Mouse (Mus musculus): ENCODE data around the gene Gata2.
"Not testable (repeated sequence)": the region's sequence is repeated elsewhere in the genome, so short reads cannot be mapped to it uniquely, and the experiment has no call there.

Gata2 gene

DNA sequence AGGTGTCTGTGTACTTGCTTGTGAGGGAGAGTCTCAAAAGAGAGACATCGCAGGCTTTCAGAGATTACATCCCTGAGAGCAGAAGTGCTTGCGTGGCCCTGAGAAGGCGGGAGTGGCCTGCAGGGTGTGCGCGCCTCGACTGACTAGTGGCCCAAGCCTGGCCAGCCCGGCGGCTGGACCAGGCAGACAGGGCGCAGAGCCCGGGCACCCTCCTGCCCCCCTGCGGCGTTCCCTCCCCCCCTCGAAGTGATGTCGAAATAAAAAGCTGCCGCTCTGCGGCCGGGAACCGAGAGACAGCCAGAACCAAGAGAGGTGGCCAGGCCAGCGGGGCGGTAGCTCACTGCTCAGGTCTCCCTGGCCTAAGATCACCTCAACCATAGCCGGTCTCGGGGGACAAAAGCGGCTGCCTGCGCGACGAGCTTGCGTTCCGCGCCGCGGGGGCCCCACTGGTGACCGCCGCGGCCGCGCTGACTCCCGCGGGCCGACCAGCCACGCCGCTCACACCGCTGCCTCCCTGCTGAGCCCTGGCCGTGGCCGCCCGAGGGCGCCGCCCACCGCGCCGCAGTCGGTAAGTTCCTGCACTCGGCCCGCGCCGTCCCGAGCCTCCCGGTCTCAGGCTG, at the start of gene Gata2:
TSS of gene Gata2 (plus strand) at position 459 of the 620 bp plus-strand sequence.
- DNase-seq, result peak; percentile 42

DNA sequence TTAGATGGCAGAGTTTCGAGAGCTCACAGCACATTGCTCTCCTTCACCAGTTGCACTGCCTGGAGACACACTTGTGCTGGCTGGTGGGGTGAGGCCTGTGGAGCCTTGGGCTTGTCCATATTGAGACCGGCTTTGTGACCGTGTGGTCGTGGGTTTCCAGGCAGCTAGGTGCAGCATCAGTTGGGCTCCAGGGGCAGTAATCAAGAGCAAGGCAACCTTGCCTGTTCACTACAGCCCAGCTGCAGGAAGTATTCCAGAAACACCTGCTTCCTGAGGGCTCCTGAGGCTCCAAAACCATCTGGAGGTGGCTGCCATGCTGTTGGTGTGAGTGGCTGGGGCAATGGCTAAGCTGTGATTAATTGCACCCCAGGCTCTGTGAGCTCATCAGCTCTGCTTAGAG, 47.9 kb upstream of the Gata2 start:
- DNase-seq, result no peak

DNA sequence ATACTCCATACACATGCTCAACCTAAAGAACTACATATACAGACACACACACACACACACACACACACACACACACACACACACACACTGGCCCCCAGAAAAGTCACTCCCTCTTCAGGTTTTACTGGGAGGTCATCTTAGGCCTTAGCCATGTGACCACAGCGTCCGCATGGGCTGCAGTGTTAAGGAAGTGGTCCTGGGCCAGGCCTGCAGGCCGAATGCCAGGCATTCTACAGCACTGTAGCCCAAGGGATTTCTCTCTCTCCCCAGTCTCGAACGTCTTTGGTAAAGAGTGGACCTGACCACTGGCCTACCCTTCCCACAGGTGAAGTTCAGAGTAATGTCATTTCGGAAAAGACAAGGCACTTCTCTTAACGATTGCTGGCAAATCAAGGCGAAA, 47.1 kb upstream of the Gata2 start:
- DNase-seq, result no peak

DNA sequence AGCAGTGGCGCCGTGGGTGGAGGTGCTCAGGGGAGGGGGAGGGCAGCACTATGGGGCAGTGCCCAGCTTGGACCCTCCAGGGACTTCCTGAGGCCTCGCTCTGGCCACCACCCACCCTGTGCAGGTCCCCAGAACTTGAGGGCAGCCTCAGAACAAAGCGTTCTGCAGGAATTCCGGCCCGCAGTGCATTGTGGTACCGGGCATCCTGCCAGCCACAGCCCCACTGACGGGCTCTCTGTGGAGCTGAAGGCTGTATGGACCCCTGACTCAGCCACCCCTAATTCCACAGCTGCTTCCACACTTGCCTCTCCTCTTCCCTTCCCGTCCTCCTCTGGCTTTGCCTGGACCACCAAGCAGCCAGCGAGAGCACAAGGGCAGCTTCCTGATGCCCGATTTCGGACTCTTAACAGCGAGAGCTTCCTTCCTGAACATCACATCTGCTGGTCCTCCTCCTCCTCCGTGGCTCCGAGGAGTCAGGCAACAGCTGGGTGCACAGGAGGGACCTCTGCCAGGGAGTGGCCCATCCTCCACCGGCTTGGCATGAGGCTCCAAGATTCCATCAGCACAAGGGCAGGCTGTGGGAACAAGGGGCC, 46.2 kb upstream of the Gata2 start:
- no peak for DNase-seq

DNA sequence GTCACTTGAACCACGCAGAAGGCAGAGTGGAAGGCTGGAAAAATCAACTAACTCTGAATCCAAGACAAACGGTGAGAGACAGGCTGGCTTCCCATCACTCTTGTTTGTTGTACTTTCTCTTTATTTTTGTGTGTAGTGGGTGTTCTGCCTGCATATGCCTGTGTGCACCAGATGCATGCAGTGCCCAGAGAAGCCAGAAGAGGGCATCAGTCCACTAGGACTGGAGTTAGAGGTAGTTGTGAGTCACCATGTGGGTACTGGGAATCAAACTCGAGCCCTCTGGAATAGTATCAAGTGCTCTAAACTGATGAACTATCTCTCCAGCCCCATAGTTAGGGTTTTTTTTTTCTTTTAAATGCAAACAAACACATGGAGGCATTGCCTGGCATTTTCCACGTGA, 42.4 kb upstream of the Gata2 start:
- DNase-seq, result no peak

DNA sequence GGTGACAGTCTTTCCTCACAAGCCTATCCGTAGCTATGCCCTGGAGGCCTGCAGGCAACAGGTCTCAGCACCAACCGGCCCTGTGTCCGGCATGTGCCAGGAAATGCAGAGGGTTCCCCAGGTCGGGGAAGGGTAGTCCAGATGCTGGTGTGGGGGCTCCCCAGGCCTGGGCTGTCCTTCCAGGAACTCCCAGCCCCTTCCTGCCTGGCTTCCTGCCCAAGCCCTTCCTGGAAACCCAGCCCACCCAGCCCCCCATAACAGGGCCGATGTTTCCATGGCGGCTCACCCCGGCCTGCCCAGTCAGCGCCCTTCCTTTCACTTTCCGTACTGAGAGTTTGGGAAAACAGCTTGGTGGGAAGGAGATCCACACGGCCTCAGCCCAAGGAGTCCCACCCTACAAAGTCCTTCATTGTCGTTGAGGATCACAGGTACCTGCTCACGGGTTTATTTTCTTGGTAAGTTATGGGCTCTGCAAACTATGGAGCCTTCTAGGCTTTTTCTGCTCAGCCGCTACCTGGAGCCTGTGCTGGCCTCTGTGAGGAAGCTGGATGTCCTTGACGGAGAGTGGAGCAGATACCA, 41.5 kb upstream of the Gata2 start:
- DNase-seq, result no peak

DNA sequence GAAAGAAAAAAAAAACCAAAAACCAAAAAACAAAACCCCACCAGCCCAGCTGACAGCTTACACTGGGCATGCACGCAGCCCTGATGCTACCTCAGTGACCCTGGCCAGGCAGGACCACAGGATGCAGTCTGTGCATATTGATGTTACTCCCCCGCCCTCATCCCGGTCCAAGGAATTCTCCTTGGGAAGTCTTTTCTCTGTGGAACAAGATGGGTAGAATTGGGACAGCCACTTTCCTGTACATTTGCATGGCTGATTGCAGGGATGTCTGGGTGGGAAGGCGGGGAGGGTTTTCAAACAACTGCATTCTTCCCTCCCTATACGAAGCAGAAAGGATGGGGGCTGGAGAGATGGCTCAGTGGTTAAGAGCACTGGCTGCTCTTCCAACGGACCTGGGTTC, 40.7 kb upstream of the Gata2 start:
- no peak for DNase-seq

DNA sequence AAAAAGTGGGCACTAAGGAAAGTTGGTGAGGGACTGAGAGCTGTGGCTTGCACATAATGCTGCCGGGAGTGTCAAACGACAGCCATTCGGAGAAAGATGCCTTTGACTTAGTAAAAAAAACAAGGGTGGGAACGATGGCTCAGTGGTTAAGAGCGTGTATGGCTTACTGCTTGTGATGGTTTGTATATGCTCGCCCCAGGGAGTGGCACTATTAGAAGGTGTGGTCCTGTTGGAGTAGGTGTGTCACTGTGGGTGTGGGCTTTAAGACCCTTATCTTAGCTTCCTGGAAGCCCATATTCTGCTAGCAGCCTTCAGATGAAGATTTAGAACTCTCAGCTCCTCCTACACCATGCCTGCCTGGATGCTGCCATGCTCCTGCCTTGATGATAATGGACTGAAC, 38.1 kb upstream of the Gata2 start:
- not testable (repeated sequence) for DNase-seq

DNA sequence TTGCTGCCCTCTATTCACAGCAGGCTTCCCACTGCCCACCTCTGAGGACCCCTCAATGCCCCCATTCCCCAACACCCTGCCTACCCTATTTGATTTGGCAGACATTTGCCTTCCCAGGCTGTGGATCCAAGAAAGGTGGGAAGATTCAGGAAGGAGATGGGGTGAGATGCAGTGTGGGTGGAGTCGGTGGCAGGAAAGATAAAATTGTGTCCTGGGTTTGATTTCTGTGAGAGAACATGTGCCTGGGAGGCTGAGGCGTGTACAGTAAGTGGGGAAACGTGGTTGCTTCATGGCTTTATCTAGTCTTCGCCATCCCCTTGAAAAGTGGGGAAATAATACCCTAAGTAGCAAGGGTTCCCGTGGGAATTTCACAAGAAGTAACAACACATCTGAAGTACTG, 34.9 kb upstream of the Gata2 start:
- no peak for DNase-seq

DNA sequence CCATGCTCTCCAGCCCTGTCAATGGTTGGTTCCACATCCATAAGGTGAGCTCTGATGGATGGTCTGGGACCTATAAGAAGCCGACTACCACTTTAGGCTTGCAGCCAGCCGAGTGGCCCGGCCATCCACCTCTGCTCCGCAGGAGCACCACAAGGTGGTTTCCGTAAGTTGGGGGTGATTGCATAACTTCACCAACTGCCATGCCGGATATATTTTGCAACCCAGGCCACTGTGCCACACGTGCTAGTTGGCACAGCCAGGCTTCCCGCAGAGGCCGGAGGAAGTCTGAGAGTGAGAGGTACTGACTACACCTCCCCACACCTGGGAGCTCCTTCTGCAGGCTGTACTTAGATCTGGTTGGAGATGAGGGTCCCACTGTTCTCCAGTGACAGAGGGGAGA, 27.6 kb upstream of the Gata2 start:
- no peak for DNase-seq

DNA sequence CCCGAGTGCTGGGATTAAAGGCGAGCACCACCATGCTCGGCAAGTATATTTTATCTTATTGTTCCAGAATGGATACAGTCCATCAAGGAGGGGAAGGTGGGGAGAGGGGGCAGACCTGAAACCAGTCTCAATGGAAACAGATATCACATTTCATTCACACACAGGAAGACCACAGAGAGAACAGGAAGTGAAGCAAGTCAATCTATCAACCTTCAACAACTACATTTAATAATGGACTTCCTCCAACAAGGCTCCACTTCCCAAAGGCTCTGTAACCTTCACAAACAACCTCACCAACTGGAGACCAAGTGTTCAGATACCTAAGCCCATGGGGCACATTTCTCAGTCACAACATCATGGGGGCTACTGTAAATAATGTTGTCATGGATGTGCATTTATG, 19.5 kb upstream of the Gata2 start:
- DNase-seq, result no peak

DNA sequence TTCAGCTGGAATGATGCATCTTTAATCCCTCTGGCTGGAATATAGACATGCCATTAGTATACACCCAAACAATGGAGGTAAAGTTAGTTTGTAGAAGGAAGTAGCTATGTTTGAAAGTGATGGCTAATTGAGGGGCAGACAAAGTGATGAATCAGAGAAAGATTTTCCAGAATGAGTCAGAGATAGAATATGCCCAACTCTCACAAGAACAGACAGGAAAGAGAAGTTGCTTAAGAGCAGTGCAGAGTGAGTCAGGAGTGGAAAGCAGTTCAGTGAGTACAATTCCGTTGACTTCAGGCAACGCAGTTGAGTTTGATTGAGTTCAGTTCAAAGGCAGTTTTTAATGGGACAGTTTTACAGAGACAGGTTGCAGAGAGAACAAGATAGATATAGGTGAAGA, 19.0 kb upstream of the Gata2 start:
- DNase-seq, result no peak

DNA sequence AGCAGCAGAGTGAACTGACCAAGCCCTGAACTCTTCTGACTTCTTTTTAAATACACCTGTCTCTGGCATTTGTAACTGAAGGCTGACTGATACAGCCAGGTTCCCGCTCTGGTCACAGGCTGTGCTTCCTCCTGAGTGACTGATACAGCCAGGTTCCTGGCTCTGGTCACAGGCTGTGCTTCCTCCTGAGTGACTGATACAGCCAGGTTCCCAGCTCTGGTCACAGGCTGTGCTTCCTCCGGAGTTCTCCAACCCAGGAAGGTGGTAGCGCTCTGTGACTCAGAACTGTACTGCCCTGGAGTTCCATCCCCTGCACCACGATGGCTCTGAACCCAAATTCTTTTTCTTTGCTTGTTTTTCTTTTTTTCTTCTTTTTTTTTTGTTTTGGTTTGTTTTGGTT, 9.0 kb upstream of the Gata2 start:
- DNase-seq, result no peak

DNA sequence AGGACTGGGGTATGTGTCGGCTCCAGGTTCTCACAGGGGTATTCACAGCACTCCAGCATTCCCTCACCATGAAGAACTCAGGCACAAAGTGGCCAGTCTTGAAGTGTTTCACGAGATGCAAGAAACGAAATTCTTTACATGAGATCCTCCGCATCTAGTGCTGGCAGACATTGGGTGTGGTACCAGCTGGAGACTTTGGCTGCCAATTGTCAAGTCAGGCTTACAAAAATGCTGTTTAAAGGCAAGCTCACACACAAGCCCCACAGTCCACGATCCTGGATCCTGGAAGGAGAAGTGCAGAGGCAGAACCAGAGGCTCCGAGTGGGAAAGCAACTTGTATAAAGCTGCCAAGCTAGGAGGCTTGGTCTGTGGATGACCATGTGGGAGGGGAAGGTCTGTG, 5.5 kb upstream of the Gata2 start:
- no peak for DNase-seq

DNA sequence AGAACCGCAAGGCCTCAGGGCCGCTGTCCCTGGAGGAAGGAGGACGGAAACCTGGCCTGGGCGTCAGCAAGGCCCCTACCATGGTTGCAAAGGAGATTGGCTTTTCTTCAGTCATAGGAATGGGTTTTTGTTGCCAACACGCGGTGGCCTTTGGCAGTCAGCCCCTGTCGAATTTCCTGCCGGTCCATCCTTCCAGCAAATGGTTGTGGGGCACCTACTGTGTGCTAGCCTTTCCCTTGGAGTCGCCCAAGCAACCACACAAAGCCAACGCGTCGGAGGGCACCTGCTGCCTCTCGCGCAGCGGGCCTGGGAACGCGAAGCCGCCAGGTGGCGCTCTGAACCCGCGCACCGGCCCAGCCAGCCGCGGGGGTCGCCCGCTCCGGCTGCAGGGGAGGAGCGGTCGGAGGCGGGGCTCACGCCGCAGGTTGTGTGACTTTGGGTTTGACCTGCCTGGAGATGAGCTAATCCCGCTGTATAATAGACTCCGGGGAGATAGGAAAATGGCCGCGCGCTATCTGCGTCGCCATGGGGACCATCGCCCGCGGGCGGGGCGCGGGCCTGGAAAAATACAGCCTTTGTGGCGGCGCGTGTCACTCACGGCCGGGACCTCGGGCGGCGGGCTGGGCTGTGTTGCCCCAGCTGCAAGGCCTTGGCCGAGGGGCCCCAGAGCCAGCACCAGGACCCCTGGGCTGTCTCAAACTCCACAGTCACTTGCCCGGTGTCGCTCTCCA, 4.2 kb upstream of the Gata2 start:
- DNase-seq, result peak; percentile 89

DNA sequence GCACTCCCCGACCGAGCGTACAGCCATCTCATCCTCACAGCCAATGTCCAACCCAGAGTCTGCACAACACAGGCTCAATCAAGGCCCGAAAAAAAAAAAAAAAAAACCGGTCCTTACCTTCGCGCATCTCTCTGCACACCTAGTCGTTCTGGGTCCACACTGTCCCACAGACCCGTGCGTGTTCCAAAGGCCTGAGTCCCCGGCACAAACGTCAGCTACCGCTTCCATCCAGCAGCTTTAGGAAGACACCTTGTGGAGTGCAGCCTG, 3.7 kb upstream of the Gata2 start:
- no peak for DNase-seq

DNA sequence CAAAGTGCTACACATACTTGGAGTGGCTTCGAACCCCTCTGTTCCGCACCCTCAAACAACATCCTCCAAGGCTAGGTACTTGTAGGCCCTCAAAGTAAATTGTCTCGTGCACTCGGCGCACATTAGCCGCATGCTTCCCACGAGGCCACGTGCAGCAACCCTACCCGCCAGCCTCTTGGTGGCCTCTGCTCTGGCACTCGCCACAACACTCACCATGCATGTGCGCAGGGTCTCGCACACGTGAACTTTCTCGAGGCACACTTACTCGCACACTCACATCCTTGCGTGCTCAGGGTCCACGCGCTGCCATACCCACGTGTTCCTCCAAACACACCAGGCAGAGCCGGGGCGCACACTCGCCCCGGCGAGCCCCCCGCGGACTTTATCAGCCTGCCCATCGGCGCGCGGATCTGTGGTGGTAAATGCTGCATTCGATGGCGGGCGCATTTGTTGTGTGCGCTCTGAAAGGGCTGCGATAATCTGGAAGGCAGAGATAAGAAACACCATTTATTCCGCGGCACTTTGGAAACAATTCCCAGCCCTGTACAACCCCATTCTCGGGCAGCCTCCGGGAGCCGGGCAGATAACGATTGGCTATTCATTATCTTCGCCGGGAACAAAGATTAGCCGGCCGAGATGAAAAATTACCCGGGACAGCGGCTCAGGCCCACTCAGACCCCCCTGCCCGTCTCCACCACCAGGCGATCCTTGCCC, 3.2 kb upstream of the Gata2 start:
- peak; percentile 47 for DNase-seq

DNA sequence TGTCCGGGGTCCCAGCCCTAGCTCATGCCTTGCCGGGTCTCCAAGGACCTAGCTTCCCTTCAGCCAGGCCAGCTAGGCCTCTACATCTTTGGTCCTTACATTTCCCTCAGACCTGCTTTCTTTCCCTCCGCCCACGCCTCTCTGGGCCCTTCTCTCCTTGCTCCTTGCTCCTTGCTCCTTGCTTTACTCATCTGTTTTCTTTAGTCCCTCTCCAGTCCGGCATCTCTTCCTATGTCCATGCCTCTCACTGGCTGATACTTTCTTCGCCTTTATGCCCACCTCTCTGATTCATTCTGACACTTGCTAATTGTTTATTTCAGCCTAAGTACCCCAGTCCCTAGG, 2.7 kb upstream of the Gata2 start:
- peak; percentile 38 for DNase-seq

DNA sequence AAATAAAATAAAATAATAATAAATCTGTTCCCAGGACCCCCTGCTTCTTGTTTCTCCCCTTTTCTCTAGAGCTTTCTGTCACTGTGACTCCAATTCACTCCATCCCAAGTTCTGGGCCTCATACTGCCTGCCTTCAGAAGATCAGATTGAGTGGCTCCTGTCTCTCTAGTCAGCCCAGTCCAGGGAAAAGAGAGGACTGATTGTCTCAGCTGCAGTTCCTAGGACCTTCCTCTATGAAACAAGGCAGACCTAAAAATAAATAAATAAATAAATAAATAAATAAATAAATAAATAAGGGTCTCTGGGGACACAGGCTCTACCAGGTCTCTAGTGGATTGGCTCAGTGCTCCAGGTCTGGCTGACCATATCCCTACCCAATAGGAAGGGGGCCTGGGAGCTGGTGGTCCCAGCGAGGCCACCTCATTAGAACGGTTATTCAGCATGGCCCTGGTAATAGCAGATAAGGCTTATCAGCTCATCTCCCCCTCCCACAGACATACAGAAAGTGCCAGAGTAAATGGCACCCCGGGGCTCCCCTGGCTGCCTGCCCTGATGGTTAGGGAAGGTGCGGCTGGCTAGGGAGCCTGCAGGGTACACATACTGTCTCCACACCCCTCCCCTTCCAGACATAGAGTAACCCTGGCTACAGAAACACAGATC, 2.1 kb upstream of the Gata2 start:
- no peak for DNase-seq

DNA sequence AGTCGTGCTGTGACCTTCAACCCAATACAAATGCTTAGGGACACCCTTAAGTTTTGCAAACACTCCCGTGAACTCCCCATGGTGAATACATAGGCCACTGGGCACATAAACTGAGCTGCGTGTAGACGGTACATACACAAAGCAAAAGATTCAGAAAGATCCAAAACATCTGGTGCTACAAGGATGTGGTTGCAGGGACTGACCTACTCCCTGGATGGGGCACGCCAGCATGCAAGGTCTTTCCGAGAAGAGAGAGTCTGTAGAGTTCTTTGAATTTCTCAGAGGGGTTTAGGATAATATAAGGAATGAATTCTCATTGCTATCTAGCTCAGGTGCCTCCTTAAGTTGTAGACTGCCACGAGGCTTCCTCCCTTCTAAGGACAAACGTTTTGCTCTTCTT, 935 bp upstream of the Gata2 start:
- no peak for DNase-seq

DNA sequence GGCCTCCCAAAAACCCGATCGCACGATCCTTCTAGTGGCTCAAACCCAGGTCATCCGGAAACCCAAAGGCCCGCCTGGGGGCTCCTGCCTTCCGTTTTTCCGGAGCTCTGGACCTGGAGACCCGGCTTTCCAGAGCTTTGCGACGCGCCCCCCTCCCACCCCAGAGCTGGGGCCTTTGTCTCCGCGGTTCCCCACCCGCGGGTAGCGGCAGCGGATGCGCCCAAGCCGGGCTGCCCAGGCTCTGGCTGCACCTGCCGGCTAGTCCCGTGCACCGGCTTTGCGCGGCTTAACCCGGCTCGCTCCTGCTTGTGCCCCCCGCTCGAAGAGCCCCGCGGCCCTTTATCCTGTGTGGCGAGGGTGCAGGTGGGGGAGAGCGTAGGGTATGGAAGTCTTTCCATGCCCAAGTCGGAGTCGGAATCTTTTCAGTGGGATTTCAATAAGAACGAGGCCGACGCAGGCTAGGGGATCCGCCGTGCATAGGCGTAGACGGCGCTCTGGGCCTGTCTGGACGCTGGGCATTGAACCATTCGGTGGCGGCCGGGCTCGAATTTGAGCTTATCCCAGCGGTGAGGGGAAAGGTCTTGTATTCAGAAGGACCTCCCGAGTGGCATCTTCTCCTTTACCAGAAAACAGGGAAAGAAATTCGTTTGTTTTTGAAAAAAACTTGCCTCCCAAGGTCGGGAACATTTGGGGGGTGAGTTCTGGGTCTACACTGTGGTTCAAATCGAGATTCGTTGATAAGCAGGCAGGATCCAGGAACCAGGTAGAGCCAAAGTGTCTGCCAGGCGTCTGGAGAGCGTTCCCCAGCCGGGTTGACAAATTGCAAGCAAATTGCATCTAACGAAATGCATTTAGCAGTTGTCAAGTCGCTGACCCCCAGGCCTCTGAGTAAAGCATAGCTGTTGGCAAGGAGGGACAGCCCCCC, 624 bp downstream of the Gata2 start:
- DNase-seq, result peak; percentile 72

DNA sequence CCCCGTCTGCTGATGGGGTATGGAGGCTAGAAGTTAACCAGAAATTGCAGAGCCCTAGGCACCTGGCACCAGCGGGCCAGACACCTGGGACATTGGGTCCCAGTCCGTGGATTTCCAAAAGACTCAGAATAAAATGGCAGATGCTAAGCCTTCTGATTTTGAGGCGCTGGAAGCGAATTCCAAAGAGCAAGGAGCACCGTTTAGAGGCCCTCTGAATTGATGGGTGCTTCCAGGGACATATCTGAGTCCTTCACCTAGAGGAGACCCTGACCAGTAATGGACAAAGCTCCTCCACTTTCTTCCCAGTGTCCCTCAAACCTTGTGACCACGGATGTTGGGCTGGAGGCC, 1.3 kb downstream of the Gata2 start:
- DNase-seq, result peak; percentile 32
